Mouse (Mus musculus): ENCODE results near the gene Copa.

Gene Copa

GRCm38 (mm10) chr1:172140825-172141224 lies 58.5 kb downstream of the Copa start:
- no peak for DNase-seq (ENCODE audit: low spot score in 2 of 2)

GRCm38 (mm10) chr1:172141529-172141928 lies 59.2 kb downstream of the Copa start:
- no peak for DNase-seq (ENCODE audit: low spot score in 2 of 2)

- peak; percentile 53 to 68 for DNase-seq (ENCODE audit: low spot score in 2 of 2)
Measured at GRCm38 (mm10) chr1:172143570-172143969, 61.2 kb downstream of the Copa start.

GRCm38 (mm10) chr1:172147835-172148278 lies 65.5 kb downstream of the Copa start, which contains the start of gene Dcaf8:
TSS of gene Dcaf8 (plus strand) at chr1:172148084.
- peak; percentile 96 to 97 for DNase-seq (ENCODE audit: low spot score in 2 of 2)

GRCm38 (mm10) chr1:172148279-172148954 lies 66.1 kb downstream of the Copa start:
- DNase-seq (ENCODE audit: low spot score in 2 of 2), result peak; percentile 45 to 50

- no peak for DNase-seq (ENCODE audit: low spot score in 2 of 2)
Measured at GRCm38 (mm10) chr1:172148955-172149815, 66.9 kb downstream of the Copa start.

GRCm38 (mm10) chr1:172154536-172154935 lies 72.2 kb downstream of the Copa start:
- DNase-seq (ENCODE audit: low spot score in 2 of 2), result no peak

GRCm38 (mm10) chr1:172155518-172155917 lies 73.2 kb downstream of the Copa start:
- no peak for DNase-seq (ENCODE audit: low spot score in 2 of 2)

GRCm38 (mm10) chr1:172159970-172160369 lies 77.6 kb downstream of the Copa start:
- DNase-seq (ENCODE audit: low spot score in 2 of 2), result no peak

- no peak for DNase-seq (ENCODE audit: low spot score in 2 of 2)
Measured at GRCm38 (mm10) chr1:172160508-172160907, 78.2 kb downstream of the Copa start.

GRCm38 (mm10) chr1:172162009-172162408 lies 79.7 kb downstream of the Copa start:
- DNase-seq (ENCODE audit: low spot score in 2 of 2), result peak; percentile 27 to 35

- DNase-seq (ENCODE audit: low spot score in 2 of 2), result no peak
Measured at GRCm38 (mm10) chr1:172162959-172163358, 80.6 kb downstream of the Copa start.

- DNase-seq (ENCODE audit: low spot score in 2 of 2), result no peak
Measured at GRCm38 (mm10) chr1:172167911-172168310, 85.6 kb downstream of the Copa start.

GRCm38 (mm10) chr1:172169809-172170208 lies 87.5 kb downstream of the Copa start:
- no peak for DNase-seq (ENCODE audit: low spot score in 2 of 2)
